Mouse (Mus musculus): ENCODE results near the gene Rtp3.

The Rtp3 gene

GRCm38 (mm10) chr9:110990204-110990603 is at the start of gene Rtp3:
TSS of gene Rtp3 (minus strand) at chr9:110990583.
- in situ Hi-C loops (cut with MboI; ENCODE audit: unreplicated experiment in 2 of 2): loop anchor here in 1 of 2 experiments (10.0 kb wide), 1 partner anchor 295 kb away; no protein-coding TSS in a partner anchor

DNA sequence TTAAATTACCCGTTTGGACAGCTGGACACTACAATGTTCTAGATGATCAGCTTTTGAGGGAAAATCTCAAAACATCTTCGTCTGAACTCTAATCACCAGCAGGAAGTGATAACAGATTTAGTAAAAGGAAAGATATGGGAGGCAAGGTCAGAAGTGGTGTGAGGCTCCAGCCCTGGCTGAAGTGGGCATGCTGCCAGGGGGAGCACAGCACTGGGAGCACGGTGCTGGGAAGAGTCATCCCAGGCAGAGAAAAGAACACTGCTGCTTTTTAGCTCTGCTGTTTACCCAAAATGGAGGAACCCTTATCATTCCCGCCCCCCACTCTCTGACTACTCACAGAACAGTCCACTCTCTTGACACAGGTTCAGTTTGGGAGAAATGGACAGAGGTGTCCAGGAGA is 49.6 kb upstream of the Rtp3 start:
- in situ Hi-C loops (cut with MboI; ENCODE audit: unreplicated experiment in 2 of 2): no loop called here

GRCm38 (mm10) chr9:111033717-111034116 is 43.3 kb upstream of the Rtp3 start:
- in situ Hi-C loops (cut with MboI; ENCODE audit: unreplicated experiment in 2 of 2): no loop called here

- in situ Hi-C loops (cut with MboI; ENCODE audit: unreplicated experiment in 2 of 2): no loop called here
Measured at GRCm38 (mm10) chr9:111026791-111027190, 36.4 kb upstream of the Rtp3 start.

- in situ Hi-C loops (cut with MboI; ENCODE audit: unreplicated experiment in 2 of 2): no loop called here
Measured at GRCm38 (mm10) chr9:111019022-111019421, 28.6 kb upstream of the Rtp3 start, which contains the start of gene Ltf. TSS of gene Ltf (plus strand) at chr9:111019271.

DNA sequence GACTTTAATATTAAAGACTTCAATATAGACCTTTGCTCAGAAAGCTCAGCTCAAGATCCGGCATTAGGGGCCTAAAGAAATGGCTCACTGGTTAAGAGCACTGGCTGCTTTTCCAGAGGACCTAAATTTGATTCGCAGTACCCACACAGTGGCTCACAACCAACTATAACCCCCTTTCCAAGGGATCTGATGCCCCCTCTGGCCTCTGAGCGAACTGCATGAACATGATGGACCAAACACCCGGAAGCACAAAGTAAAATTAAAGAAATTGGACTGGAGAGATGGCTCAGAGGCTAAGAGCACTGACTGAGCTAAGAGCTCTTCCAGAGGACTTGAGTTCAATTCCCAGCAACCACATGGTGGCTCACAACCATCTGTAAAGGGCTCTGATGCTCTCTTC is 25.3 kb upstream of the Rtp3 start:
- in situ Hi-C loops (cut with MboI; ENCODE audit: unreplicated experiment in 2 of 2): no loop called here

DNA sequence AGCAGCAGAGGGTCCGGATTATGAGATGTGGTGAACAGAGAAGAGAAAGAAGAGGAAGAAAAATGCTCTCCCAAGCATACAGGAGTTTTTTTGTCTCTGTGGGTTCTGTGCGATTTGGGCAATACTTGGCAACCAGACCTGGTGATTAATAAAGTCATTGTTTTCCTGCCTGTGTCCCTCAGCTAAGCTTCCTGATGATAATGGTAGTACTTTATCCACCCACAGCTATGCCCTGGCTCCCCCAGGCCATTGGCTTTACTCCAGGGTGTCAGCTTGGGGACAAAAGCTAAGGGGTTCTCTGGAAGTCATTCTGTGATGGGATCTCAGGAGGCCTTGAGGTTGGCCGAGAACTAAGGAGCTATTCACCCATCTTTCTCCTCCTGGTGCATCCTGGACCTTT is 21.7 kb upstream of the Rtp3 start:
- in situ Hi-C loops (cut with MboI; ENCODE audit: unreplicated experiment in 2 of 2): no loop called here

DNA sequence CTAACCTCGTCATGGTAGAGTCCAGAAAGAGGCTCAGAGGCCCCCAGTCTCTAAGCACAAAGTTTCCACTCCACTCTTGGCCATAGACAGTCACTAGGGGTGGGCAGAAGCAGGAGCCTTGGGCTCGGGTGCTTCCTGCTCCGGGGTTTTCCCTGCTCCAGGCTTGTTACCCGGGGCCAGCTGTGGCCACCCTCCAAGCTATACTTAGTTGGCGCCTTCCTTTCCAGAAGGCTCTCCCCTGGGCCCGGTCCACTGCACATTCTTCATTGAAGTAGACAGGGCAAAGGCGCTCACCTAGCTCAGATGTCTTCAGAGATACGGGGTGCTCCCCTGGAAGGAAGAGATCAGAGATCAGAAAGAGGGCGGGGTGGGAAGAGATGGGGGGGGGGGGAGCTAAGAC is 21.2 kb upstream of the Rtp3 start:
- in situ Hi-C loops (cut with MboI; ENCODE audit: unreplicated experiment in 2 of 2): no loop called here

DNA sequence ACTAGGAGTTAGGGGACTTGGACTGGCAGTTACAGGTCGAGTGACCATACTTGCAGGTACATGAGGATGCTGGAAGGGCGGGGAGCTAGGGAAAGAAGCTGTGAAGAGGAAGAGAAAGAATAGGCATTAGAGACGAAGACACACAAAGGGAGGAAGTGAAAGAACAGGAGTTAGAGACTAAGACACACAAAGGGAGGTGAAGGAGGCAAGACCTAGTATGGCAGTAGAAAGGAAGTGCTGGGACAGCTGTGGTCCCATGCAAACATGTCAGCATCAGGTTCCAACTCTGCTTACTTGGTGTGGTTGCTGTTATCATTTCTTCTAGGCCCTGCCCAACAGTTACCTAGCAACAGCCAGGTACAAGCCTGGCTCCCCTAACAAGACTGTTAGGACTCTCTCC is 19.4 kb upstream of the Rtp3 start:
- in situ Hi-C loops (cut with MboI; ENCODE audit: unreplicated experiment in 2 of 2): no loop called here

DNA sequence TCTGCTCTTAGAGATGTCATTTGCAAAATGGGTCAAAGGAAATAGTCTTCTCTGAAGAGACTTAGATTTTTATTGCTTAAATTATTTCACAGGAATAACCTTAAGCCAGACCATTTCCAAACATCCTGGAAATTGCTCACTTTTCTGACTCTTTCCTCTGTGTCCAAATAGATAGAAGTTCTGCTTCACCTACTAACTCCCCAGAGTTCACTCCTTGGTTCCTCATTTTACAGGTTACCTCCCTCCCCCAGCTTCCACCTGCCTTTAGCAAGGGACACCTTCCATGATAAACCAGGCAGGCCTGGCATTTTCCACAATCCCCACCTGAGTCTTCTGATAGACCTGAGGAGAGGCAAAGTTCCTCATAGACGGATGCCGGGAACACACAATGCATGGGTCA is 16.2 kb upstream of the Rtp3 start:
- in situ Hi-C loops (cut with MboI; ENCODE audit: unreplicated experiment in 2 of 2): no loop called here

DNA sequence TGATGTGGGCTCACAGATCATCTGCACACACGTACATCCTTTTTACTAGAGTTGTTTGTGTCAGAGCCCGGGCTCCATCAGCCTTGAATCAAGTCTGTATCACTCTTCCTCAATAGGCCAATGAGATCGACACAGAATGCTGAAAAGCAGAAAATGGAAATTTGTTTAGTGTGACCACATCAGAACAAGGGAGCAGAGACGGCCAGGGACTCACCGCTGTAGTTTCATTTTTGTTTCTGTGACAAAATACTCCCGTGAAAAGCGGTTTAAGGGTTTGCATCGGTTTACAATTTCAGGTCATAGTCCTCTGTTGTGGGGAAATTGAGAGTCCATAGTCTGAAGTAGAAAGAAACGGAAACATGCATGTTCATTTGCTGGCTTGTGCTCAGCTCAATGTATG is 12.9 kb upstream of the Rtp3 start:
- in situ Hi-C loops (cut with MboI; ENCODE audit: unreplicated experiment in 2 of 2): loop anchor here in 1 of 2 experiments (5.0 kb wide), 1 partner anchor 69 kb away; no protein-coding TSS in a partner anchor

- in situ Hi-C loops (cut with MboI; ENCODE audit: unreplicated experiment in 2 of 2): loop anchor here in 1 of 2 experiments (5.0 kb wide), 1 partner anchor 71 kb away; no protein-coding TSS in a partner anchor
Measured at GRCm38 (mm10) chr9:111001621-111002020, 11.2 kb upstream of the Rtp3 start.

DNA sequence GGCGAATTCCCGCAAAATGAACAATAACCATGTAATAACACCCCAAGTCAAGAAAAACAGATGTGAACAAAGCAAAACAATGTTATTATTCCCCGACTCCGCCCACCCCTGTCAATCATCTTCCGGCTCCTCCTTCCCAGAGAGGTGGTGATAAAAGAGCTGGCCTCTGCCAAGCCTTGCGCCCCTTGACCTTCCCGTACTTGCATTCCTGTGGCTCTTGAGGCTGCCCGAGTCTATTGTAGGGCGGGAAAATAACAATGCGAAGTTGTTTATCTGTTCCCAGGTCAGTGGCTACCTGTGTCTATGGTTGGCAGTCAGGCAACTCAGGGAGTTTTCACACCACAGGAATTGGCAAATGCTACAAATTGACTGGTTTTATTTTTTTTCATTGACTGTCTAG is 9.5 kb upstream of the Rtp3 start:
- in situ Hi-C loops (cut with MboI; ENCODE audit: unreplicated experiment in 2 of 2): loop anchor here (5.0 to 10.0 kb wide), 3 partner anchors 72 to 287 kb away; no protein-coding TSS in a partner anchor

- in situ Hi-C loops (cut with MboI; ENCODE audit: unreplicated experiment in 2 of 2): loop anchor here (5.0 to 10.0 kb wide), 3 partner anchors 73 to 288 kb away; no protein-coding TSS in a partner anchor
Measured at GRCm38 (mm10) chr9:110999056-110999455, 8.7 kb upstream of the Rtp3 start.

DNA sequence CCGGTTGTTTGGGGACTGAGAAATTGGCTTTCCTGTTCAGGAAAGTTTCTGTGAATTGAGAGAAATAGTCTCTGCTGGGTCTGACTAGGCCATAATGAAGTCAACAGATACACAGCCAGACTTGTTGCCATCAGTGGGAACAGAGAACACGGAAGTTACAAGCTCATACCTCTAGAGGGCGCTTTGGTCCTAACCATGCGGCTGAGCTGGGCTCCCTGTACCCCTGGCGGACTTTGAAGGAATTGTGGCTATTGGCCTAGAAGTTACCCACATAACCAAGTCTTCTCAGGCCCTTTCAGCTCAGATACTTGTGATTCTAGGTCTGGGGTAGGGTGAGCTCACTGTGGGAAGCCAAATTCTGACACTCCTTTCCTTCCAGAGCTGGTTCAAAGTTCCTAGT is 6.9 kb upstream of the Rtp3 start:
- in situ Hi-C loops (cut with MboI; ENCODE audit: unreplicated experiment in 2 of 2): loop anchor here (5.0 to 10.0 kb wide), 3 partner anchors 75 to 290 kb away; no protein-coding TSS in a partner anchor

DNA sequence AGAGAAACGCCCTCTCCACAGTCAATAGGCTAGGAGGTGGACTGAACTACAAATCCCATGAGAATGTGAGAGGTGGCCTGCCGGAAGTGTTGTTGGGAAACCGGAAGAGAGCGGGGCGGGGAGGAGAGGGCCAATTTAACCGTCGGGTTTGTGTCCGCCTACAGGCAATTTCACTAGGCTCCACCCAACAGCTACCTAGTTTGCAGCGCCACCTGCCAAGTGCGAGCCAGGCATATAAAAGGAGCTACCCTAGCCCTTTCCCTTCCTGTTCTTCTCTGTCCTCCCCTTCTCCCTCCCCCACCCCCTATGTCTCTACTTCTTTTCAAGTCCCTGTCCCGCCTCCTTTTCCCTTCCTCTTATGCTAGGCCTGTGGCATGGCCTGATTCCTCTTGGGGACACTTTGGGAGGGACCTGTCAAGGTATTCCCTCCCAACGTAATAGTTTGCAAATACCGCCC is 4.4 kb upstream of the Rtp3 start:
- in situ Hi-C loops (cut with MboI; ENCODE audit: unreplicated experiment in 2 of 2): loop anchor here (5.0 to 10.0 kb wide), 3 partner anchors 78 to 293 kb away; no protein-coding TSS in a partner anchor

DNA sequence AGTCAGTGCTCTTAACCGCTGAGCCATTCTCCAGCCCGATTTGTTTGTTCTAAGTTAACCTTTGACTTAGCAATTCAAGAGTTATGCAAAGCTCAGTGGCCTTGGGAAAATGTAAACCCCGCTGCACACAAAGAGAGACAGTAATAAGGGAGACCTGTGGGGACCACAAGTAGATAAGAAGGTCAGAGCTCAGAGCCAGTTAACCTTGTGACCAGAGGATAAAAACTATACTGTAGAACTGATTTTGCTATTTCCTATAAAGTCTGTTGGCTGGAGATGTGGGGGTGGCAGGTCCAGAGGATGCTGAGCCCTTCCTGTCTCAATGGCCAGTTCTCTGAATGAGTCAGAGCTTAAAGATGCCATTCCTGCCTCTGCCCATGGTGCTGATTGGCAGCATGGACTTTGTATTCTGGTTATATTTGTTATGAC is 2.9 kb upstream of the Rtp3 start:
- in situ Hi-C loops (cut with MboI; ENCODE audit: unreplicated experiment in 2 of 2): loop anchor here in 1 of 2 experiments (10.0 kb wide), 1 partner anchor 292 kb away; no protein-coding TSS in a partner anchor

- in situ Hi-C loops (cut with MboI; ENCODE audit: unreplicated experiment in 2 of 2): no loop called here
Measured at GRCm38 (mm10) chr9:110989543-110989942, 840 bp downstream of the Rtp3 start.

DNA sequence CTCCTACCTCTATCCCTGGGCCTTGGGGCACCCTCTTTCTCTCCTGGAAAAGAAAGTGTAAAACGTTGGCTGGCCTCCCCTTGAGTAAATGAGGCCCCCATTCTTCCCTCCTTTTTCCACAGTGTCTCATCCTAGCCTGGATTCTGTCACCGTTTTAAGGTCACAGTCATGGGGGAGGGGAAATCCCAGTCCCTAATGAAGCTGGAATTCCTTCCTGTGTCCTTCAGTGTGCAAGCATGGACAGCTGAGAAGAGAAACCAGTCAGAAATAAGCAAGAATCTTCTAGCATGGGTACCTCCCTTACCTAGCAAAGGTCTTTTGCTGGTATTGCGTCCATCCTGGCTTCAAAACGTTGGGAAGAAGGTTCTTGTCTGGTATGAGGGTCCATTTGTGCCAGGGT is 1.2 kb downstream of the Rtp3 start:
- in situ Hi-C loops (cut with MboI; ENCODE audit: unreplicated experiment in 2 of 2): no loop called here

- in situ Hi-C loops (cut with MboI; ENCODE audit: unreplicated experiment in 2 of 2): no loop called here
Measured at GRCm38 (mm10) chr9:110988078-110988477, 2.3 kb downstream of the Rtp3 start.

- in situ Hi-C loops (cut with MboI; ENCODE audit: unreplicated experiment in 2 of 2): no loop called here
Measured at GRCm38 (mm10) chr9:110987331-110987730, 3.1 kb downstream of the Rtp3 start.

DNA sequence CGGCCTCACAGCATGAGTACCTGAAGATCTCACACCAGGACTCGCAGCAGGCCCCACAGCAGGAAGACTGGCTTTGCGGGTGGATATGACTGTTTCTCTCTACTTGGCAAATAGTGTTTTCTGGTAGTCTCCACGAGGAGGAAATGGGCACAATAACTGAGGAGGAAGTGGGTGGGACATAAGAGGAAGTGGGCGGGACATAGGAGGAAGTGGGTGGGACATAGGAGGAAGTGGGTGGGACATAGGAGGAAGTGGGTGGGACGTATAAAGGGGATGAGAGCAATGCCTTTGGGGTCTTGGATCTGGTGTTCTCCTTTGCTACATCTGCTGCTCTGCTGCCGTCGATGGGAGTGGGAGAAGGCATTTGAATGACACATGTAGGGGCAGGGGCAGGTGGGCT is 4.4 kb downstream of the Rtp3 start:
- in situ Hi-C loops (cut with MboI; ENCODE audit: unreplicated experiment in 2 of 2): no loop called here

- in situ Hi-C loops (cut with MboI; ENCODE audit: unreplicated experiment in 2 of 2): no loop called here
Measured at GRCm38 (mm10) chr9:110985541-110985940, 4.8 kb downstream of the Rtp3 start.

Data from v-Abl transformed pro-B cells (cell line).